Mouse (Mus musculus) lung, adult 2 months (tissue): Measurements from ENCODE around the gene Mcl1.

Source experiments
- CTCF ChIP-seq: fragments of 200-500 bp; IDR thresholded peaks from 2 replicates; pipeline ENCODE4 v1.5.1; 2011; ENCODE audit warnings: mild to moderate bottlenecking, low read length, control low read depth; ENCODE audit not compliant: insufficient read depth
- POLR2A ChIP-seq: fragments of 200-500 bp; IDR thresholded peaks from 2 replicates; pipeline ENCODE4 v1.6.1; 2011; ENCODE audit warnings: low read depth, mild to moderate bottlenecking, control low read depth, low read length, borderline replicate concordance; ENCODE audit errors: extremely low read depth

- TF ChIP-seq CTCF: no peak
- no peak for TF ChIP-seq POLR2A
These were observed 10.7 kb downstream of the Mcl1 start for GRCm38 (mm10) chr3:95669309-95669665.
